Mouse (Mus musculus) intestine, embryonic 14.5 days (tissue): Measurements from ENCODE around the gene Epha4. TPM values are rescaled to one million over a fixed set of nuclear protein-coding genes. Genes with fewer than 3 reads are reported as not detected.

Experiments
- ATAC-seq: fragments of 200-750 bp; cut with Nextera tagmentation; replicated peaks from 2 replicates; pipeline ENCODE4 v1.8.0; 2017; ENCODE audit warnings: low read depth, moderate number of reproducible peaks, moderate TSS enrichment, moderate library complexity; ENCODE audit not compliant: low FRiP score, low TSS enrichment
- DNase-seq: peaks from one replicate; pipeline ENCODE4 v3.0.0-alpha.2; 2018; ENCODE audit warnings: low spot score
- H3K27ac ChIP-seq: fragments of 300-500 bp; sonication (generic); 2 replicates; pipeline ENCODE4 v1.5.1; 2014; ENCODE audit warnings: low read depth, mild to moderate bottlenecking, control low read depth
- H3K27me3 ChIP-seq: fragments of 300-500 bp; sonication (generic); replicated peaks from 2 replicates; pipeline ENCODE4 v1.6.1; 2014; ENCODE audit warnings: low read length, control low read depth; ENCODE audit not compliant: control insufficient read depth, insufficient read depth
- H3K36me3 ChIP-seq: fragments of 300-500 bp; sonication (generic); 2 replicates; pipeline ENCODE4 v1.6.1; 2014; ENCODE audit warnings: low read length, control low read depth; ENCODE audit not compliant: control insufficient read depth, insufficient read depth
- H3K4me1 ChIP-seq: fragments of 300-500 bp; sonication (generic); replicated peaks from 2 replicates; pipeline ENCODE4 v1.6.1; 2014; ENCODE audit warnings: low read length, control low read depth, mixed read lengths; ENCODE audit not compliant: control insufficient read depth, insufficient read depth
- H3K4me2 ChIP-seq: fragments of 300-500 bp; sonication (generic); 2 replicates; pipeline ENCODE4 v1.6.1; 2014; ENCODE audit warnings: low read length
- H3K4me3 ChIP-seq: fragments of 300-500 bp; sonication (generic); 2 replicates; pipeline ENCODE4 v1.5.1; 2014; ENCODE audit warnings: low read depth, low read length, control low read depth, mixed read lengths
- H3K9ac ChIP-seq: fragments of 300-500 bp; sonication (generic); 2 replicates; pipeline ENCODE4 v1.6.1; 2014; ENCODE audit warnings: mild to moderate bottlenecking, low read length
- H3K9me3 ChIP-seq: fragments of 300-500 bp; sonication (generic); 2 replicates; pipeline ENCODE4 v1.6.1; 2016; ENCODE audit warnings: low read length, control low read depth; ENCODE audit not compliant: control insufficient read depth
- WGBS: fragments of 180-500 bp; shearing (Covaris S2); extraction: QIAGEN DNeasy Blood & Tissue Kit; methylation state at CpG from one replicate; pipeline ENCODE4 v1.1.7; 2014; 5-methylcytosine and 5-hydroxymethylcytosine counted together
- polyA plus RNA-seq: library from polyadenylated mRNA; unstranded; fragments of >200 nt; fragmentation: Nextera tagmentation; extraction: Ambion mirVana; gene quantifications from 2 replicates; pipeline ENCODE4 v1.2.1, GENCODE M21; 2014

Epha4 gene
- polyA plus RNA-seq = 15.4 TPM in 2 replicates

DNA sequence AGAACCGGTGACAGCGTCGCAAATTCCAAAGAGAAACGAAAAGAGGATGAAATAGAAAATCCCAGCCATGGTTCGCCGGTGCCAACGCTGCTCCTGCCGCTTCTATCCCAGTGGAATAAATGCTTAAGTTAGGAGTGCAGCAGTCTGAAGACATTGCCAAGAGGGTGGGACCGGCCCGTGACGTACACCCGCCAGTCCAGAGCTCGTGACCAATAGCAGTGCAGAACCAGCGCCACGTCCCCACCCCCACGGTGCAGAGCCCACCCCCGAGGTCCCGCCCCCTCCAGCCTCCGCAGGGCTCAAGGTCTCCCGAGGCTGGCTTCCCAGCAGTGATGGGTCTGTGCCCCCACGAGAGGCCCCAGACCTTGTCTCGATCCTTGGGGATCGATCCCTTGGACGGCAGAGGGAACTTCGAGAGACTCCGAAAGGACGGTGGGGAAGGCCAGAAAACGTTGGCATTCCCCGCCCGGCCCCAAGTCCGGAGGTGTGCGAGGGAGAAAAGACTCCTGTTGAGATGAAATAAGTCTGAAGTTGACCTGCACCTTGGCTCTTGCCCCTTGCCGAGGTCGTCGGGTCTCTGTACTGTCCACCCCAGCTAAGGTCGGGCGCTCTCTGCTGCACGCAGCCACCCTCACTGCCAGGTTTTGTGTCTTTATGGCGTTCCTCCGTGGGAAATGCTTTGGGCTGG lies at the start of gene Epha4:
TSS of gene Epha4 (minus strand) at position 126 of the 688 bp plus-strand sequence.
- peak within 1 kb of the TSS; percentile 56 for H3K9ac ChIP-seq
- H3K27ac ChIP-seq = peak within 1 kb of the TSS; percentile 60
- under 1% methylated on average over 40 of the region's 40 CpGs for WGBS
- peaks cover 17% of the 10 kb centered on the region for H3K4me1 ChIP-seq
- peak; percentile 95 for DNase-seq
- H3K9me3 ChIP-seq = no peaks in the 10 kb centered on the region
- H3K27me3 ChIP-seq = 0 out of 2 replicates have a peak, but pooled peaks cover 4% of the 10 kb centered on the region
- no peaks in the 10 kb centered on the region for H3K36me3 ChIP-seq
- peak within 1 kb of the TSS; percentile 97 for H3K4me2 ChIP-seq
- ATAC-seq = peak; percentile 89
- H3K4me3 ChIP-seq = peak within 1 kb of the TSS; percentile 69

DNA sequence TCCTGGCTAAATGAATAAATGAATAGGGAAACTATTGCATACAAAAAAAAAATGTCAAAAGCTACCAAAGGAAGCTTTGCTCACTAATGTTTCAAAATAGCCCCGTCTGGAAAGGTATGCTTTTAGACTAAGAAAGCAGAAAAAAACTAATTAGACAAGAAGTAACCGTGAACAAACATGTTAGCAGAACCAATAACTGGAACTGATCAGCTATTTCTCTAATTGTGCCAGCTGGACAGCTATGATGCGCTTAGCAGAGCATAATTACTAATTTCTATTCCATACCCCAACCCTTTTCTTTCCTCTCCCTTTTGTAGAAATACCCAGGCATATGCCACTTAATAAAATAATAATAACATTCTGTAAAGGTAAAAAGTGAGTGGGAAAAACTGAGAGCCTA lies 41.3 kb upstream of the Epha4 start:
- Histone ChIP-seq H3K27me3 (no peaks in the 10 kb centered on the region), H3K36me3 (no peaks in the 10 kb centered on the region), H3K9ac (no peak overlapping the region), H3K4me2 (no peak overlapping the region), H3K9me3 (no peaks in the 10 kb centered on the region), H3K4me3 (no peak overlapping the region), H3K4me1 (no peaks in the 10 kb centered on the region), H3K27ac (no peak overlapping the region)
- DNase-seq = no peak
- ATAC-seq = no peak
- 87% methylated on average over 3 of the region's 3 CpGs for WGBS

DNA sequence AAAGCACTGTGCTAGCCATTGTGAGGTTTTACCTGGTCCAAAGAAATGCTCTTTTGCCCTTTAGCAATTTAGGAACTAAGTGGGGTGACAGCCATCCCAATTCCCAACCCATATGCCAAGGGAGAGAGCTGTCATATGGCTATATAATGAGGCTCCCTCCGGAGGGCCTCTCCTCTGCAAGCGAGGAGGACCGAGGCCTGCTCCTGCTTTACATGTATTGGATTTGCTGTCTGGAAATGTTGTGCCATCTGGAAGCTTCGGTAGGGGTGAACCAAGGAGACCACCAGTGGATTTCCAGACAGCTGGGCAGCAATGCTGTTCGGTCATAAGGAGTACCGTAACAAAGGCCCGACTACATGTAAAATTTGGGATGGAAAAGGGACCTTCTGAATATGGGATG lies 37.0 kb upstream of the Epha4 start:
- DNase-seq (no peak), ATAC-seq (no peak)
- no peaks in the 10 kb centered on the region for H3K27me3 ChIP-seq
- no peaks in the 10 kb centered on the region for H3K36me3 ChIP-seq
- 93% methylated on average over 7 of the region's 7 CpGs for WGBS
- no peak overlapping the region for H3K27ac ChIP-seq
- no peak overlapping the region for H3K4me2 ChIP-seq
- no peak overlapping the region for H3K9ac ChIP-seq
- no peaks in the 10 kb centered on the region for H3K9me3 ChIP-seq
- no peaks in the 10 kb centered on the region for H3K4me1 ChIP-seq
- no peak overlapping the region for H3K4me3 ChIP-seq

DNA sequence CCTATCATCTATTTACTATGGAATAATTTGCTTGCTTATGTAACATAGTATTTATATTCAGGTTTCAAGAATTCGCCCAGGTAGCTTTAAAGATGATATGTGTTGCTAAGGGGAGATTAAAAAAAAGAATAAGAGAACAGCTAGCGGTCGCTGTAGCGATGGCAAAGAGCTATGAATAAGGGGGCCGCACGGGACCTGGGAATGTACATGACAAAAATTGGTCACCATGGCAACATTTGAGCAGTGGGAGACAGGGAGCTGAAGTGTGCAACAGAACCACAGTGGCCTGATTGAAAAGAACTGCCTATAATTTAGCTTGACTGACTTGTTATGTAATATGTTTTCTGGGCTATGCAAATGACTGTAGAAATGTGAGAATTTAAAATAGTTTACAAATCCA lies 30.8 kb upstream of the Epha4 start:
- DNase-seq (no peak), ATAC-seq (no peak)
- Histone ChIP-seq H3K4me2 (no peak overlapping the region), H3K27me3 (no peaks in the 10 kb centered on the region), H3K4me1 (no peaks in the 10 kb centered on the region), H3K36me3 (no peaks in the 10 kb centered on the region), H3K9me3 (no peaks in the 10 kb centered on the region), H3K4me3 (no peak overlapping the region), H3K9ac (no peak overlapping the region), H3K27ac (no peak overlapping the region)
- 70% methylated on average over 6 of the region's 6 CpGs for WGBS

DNA sequence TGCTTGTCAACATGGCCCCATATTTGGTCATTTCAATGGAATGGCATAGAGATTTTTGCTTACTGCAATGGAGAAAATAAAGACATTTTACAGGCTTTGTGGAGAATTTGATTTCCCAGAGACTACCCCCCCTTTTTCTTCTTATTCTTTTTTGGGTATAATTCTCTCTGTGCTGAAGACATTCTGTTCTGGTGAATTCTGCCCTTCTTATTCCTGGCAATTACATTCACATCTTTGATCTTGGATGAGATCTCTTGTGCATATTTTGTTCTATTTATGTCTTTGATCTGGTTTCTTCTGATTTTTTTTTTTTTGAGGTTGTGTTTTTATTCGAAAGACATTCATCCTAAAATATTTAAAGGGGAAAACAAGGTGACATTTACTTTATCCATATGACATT lies 30.1 kb upstream of the Epha4 start:
- Histone ChIP-seq H3K9me3 (no peaks in the 10 kb centered on the region), H3K9ac (no peak overlapping the region), H3K4me1 (no peaks in the 10 kb centered on the region), H3K36me3 (no peaks in the 10 kb centered on the region), H3K4me3 (no peak overlapping the region), H3K27me3 (no peaks in the 10 kb centered on the region), H3K27ac (no peak overlapping the region), H3K4me2 (no peak overlapping the region)
- no peak for DNase-seq
- WGBS = 91% methylated on average over 1 of the region's 1 CpGs
- ATAC-seq = no peak

DNA sequence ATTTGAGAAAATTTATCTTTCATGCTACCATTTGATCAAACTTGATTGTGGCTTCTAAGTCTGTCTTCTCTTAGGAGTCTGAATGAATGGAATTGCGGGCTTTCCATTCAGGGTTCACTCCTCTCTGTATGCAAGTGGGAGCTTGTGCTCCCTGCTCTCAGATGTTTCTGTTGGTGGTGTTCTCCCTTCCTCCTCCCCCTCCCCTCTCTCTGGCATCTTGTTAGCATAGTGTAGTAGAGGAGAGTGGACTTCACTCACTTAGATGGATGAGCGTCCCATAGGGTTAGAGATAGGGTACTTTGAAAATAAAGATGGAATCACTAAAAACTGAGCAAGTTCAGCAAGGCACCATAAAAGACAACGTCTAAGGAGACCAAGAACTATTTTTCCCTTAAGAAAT lies 29.4 kb upstream of the Epha4 start:
- no peak overlapping the region for H3K4me2 ChIP-seq
- H3K27me3 ChIP-seq = no peaks in the 10 kb centered on the region
- no peak overlapping the region for H3K27ac ChIP-seq
- no peaks in the 10 kb centered on the region for H3K4me1 ChIP-seq
- no peaks in the 10 kb centered on the region for H3K36me3 ChIP-seq
- no peak overlapping the region for H3K9ac ChIP-seq
- 32% methylated on average over 3 of the region's 3 CpGs for WGBS
- DNase-seq = no peak
- H3K4me3 ChIP-seq = no peak overlapping the region
- no peak for ATAC-seq
- H3K9me3 ChIP-seq = no peaks in the 10 kb centered on the region

DNA sequence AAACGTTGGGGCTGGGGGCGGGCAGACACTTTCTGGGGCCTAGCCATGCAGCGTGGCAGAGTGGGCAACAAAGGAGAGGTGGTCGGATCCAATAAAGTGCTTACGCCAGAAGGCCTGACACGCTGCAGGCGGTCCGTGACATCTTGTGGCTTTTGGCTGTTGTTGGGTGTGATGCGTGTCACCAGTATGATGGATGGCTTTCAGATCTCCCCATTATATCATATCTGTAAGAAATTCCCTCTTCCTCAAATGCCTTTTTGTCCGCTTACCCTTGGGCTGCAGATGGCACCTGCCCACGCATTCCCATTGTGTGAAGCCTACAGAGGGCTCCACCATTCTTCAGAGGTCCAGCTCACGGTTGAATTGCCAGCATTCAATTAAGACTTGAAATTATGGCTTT lies 25.1 kb upstream of the Epha4 start:
- no peak for DNase-seq
- H3K27ac ChIP-seq = no peak overlapping the region
- H3K4me2 ChIP-seq = no peak overlapping the region
- WGBS = 84% methylated on average over 12 of the region's 12 CpGs
- no peak overlapping the region for H3K4me3 ChIP-seq
- no peaks in the 10 kb centered on the region for H3K36me3 ChIP-seq
- H3K4me1 ChIP-seq = no peaks in the 10 kb centered on the region
- no peaks in the 10 kb centered on the region for H3K9me3 ChIP-seq
- ATAC-seq = no peak
- H3K27me3 ChIP-seq = no peaks in the 10 kb centered on the region
- H3K9ac ChIP-seq = no peak overlapping the region

DNA sequence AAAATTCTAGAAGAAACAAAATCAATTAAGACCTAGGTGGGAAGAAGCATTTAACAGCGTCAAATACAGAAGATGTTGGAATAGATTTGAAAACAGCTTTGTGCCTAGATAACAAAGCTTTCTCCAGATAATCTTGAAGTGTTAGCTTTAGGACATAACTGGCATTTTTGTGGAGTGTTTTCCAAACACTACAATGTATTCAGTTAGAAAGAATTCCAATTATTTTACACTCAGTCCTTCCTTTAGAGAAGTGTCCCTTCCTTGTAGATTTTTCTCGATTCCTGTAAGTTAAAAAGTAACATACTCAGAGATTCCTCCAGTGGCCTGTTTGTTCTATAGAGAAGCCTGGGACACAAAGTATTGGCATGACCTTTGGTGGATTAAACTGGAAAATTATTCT lies 23.7 kb upstream of the Epha4 start:
- Histone ChIP-seq H3K4me3 (no peak overlapping the region), H3K27ac (no peak overlapping the region), H3K9me3 (no peaks in the 10 kb centered on the region), H3K27me3 (no peaks in the 10 kb centered on the region), H3K4me1 (no peaks in the 10 kb centered on the region), H3K9ac (no peak overlapping the region), H3K4me2 (no peak overlapping the region), H3K36me3 (no peaks in the 10 kb centered on the region)
- ATAC-seq (no peak), DNase-seq (no peak)
- WGBS = 50% methylated on average over 2 of the region's 2 CpGs

DNA sequence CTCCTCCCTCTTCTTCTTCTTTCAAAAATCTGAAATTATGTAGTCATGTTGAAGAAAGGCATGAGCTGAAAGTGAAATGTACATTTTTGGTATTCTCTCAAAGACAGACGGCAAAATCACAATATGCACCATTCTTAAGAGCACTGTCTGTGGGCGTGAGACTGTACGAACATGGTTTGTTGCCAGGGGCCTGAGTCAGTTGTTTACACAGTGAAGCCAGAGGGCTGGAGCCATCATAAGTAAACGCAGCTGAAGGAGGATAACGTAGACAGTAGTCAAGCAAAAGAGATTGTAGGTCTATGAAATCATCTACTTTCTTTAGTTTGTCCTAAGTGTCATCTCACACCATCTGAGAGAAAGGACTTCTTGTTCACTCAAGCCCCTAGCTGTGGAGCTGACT lies 21.0 kb upstream of the Epha4 start:
- H3K27ac ChIP-seq = no peak overlapping the region
- H3K27me3 ChIP-seq = no peaks in the 10 kb centered on the region
- no peaks in the 10 kb centered on the region for H3K4me1 ChIP-seq
- H3K4me3 ChIP-seq = no peak overlapping the region
- WGBS = 36% methylated on average over 5 of the region's 5 CpGs
- no peaks in the 10 kb centered on the region for H3K36me3 ChIP-seq
- H3K4me2 ChIP-seq = no peak overlapping the region
- DNase-seq = no peak
- H3K9me3 ChIP-seq = no peaks in the 10 kb centered on the region
- H3K9ac ChIP-seq = no peak overlapping the region
- no peak for ATAC-seq
